Mouse (Mus musculus): ENCODE results near the gene Gm14305. TPM values are rescaled to one million over a fixed set of nuclear protein-coding genes. Genes with fewer than 3 reads are reported as not detected.
"Not testable (repeated sequence)": the region's sequence is repeated elsewhere in the genome, so short reads cannot be mapped to it uniquely, and the experiment has no call there.

The Gm14305 gene
- 5.0 and 10.8 TPM in 2 replicates for total RNA-seq (2017)

DNA sequence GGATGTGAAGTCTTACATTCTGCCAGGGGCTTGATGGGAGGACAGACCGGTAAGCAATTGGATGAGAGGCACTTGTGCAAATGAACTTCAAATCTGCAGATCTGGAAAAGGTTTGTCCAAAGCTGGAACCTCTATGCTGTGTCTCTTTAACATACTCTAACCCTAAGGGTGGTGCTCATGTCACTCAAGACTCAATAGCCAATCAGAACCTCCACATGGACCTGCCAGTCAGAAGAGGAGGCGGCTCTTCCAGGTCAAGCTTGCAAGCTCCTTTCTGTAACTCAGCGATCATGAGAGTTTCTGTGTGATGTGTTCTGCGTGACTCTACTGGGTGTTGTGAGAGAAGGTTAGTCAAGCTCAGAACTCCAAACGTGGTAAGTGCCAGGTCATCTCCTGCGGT, at the start of gene Gm14305:
TSS of gene Gm14305 (plus strand) at position 278 of the 400 bp plus-strand sequence.
- not testable (repeated sequence) for ATAC-seq (ENCODE audit: extremely low read depth, insufficient number of reproducible peaks, low FRiP score, poor library complexity, severe bottlenecking)

GRCm38 (mm10) chr2:176670222-176670621, 37.9 kb upstream of the Gm14305 start, which contains the start of gene Zfp973:
Gene Zfp973 (plus strand): TSS chr2:176670522.
- ATAC-seq (ENCODE audit: extremely low read depth, insufficient number of reproducible peaks, low FRiP score, poor library complexity, severe bottlenecking), result not testable (repeated sequence)

Other genes with a start within 250 kb of the Gm14305 start
- 5.2 TPM in 1 of 2 replicates, not detected in the other for gene Gm14434, start 221.5 kb upstream of the Gm14305 start, total RNA-seq (2017)
- not detected in 2 replicates for gene Zfp967, start 187.3 kb upstream of the Gm14305 start, total RNA-seq (2017)
- 1.7 and 9.6 TPM in 2 replicates for gene Gm14308, start 72.0 kb upstream of the Gm14305 start, total RNA-seq (2017)
- gene Zfp973, start 37.8 kb upstream of the Gm14305 start, total RNA-seq (2017), result 16.3 and 17.9 TPM in 2 replicates
- gene Gm14295, start 90.3 kb downstream of the Gm14305 start, total RNA-seq (2017), result 1.7 and 8.8 TPM in 2 replicates
- not detected in 2 replicates for gene Gm14408, start 122.8 kb downstream of the Gm14305 start, total RNA-seq (2017)
- gene Gm14296, start 219.5 kb downstream of the Gm14305 start, total RNA-seq (2017), result 0.61 and 1.2 TPM in 2 replicates

Measured in neutrophil, adult 5-6 weeks (primary cell).